Mouse (Mus musculus): ENCODE measurements around the gene Gm10282.

The Gm10282 gene

GRCm38 (mm10) chr8:72261872-72262271 lies 43.2 kb downstream of the Gm10282 start:
- DNase-seq (ENCODE audit: low read depth, low spot score) = no peak

GRCm38 (mm10) chr8:72261431-72261830 lies 43.6 kb downstream of the Gm10282 start:
- no peak for DNase-seq (ENCODE audit: low read depth, low spot score)

GRCm38 (mm10) chr8:72261019-72261418 lies 44.0 kb downstream of the Gm10282 start:
- peak; percentile 78 for DNase-seq (ENCODE audit: low read depth, low spot score)

- DNase-seq (ENCODE audit: low read depth, low spot score) = no peak
Measured at GRCm38 (mm10) chr8:72260585-72260984, 44.5 kb downstream of the Gm10282 start.

DNA sequence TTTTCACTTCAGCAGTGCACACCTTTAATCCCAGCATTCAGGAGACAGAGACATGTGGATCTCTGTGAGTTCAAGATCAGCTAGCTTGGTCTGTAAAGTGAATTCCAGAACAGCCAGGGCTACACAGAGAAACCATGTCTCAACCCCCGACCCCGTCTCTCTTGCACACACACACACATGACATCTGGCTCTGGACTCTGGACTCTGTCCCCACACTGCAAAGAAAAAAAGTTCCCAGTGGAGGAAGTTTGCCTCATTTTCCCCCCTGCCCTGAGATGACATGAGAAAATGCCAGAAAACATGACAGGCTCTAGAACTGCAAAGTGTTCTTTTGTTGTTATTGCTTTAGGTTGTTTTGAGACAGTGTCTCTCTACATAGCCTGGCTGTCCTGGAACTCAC lies 45.2 kb downstream of the Gm10282 start:
- no peak for DNase-seq (ENCODE audit: low read depth, low spot score)

DNA sequence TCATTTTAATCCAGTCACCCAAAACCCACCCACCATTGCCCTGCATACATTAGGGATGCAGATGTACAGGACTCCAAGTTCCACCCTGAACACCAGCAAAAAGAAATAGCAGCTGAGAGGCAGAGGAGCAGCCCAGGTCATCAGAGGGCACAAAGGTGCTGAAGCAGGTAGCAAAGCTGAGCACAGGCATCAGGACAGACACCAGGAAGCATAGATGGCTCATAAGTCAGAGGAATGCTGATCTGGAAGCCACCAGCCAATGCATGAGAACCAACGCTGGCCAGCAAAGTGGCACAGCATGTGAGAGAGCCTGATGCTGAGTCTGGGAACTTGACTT lies 47.2 kb downstream of the Gm10282 start:
- DNase-seq (ENCODE audit: low read depth, low spot score) = no peak

GRCm38 (mm10) chr8:72257171-72257901 lies 47.7 kb downstream of the Gm10282 start:
- peak; percentile 25 for DNase-seq (ENCODE audit: low read depth, low spot score)

All from brain, adult 2 months (tissue).